Mouse (Mus musculus) limb, embryonic 14.5 days (tissue): ENCODE data around the gene Fam3a. TPM values are rescaled to one million over a fixed set of nuclear protein-coding genes. Genes with fewer than 3 reads are reported as not detected.

ENCODE experiments used
- ATAC-seq: fragments of 200-750 bp; cut with Nextera tagmentation; 2 replicates; pipeline ENCODE4 v1.8.0; 2017; ENCODE audit warnings: low read depth, moderate number of reproducible peaks, moderate TSS enrichment; ENCODE audit not compliant: low FRiP score
- DNase-seq: peaks from one replicate; pipeline ENCODE4 v3.0.0-alpha.2; 2015; ENCODE audit warnings: low spot score
- H3K27ac ChIP-seq: fragments of 300-500 bp; sonication (generic); replicated peaks from 2 replicates; pipeline ENCODE4 v1.5.1; 2014; ENCODE audit warnings: low read depth, mild to moderate bottlenecking, low read length, moderate library complexity, mixed read lengths
- H3K27me3 ChIP-seq: fragments of 300-500 bp; sonication (generic); 2 replicates; pipeline ENCODE4 v1.6.1; 2014; ENCODE audit warnings: low read length, mixed read lengths; ENCODE audit not compliant: control insufficient read depth, insufficient read depth
- H3K36me3 ChIP-seq: fragments of 300-500 bp; sonication (generic); 2 replicates; pipeline ENCODE4 v1.6.1; 2014; ENCODE audit warnings: mild to moderate bottlenecking, low read length, moderate library complexity, mixed read lengths; ENCODE audit not compliant: control insufficient read depth, insufficient read depth
- H3K4me1 ChIP-seq: fragments of 300-500 bp; sonication (generic); 2 replicates; pipeline ENCODE4 v1.6.1; 2014; ENCODE audit warnings: antibody characterized with exemption, low read length, mixed read lengths; ENCODE audit not compliant: control insufficient read depth, insufficient read depth
- H3K4me2 ChIP-seq: fragments of 300-500 bp; sonication (generic); replicated peaks from 2 replicates; pipeline ENCODE4 v1.6.1; 2014; ENCODE audit warnings: low read depth, mild to moderate bottlenecking, low read length, moderate library complexity; ENCODE audit not compliant: severe bottlenecking
- H3K4me3 ChIP-seq: fragments of 300-500 bp; sonication (generic); replicated peaks from 2 replicates; pipeline ENCODE4 v1.5.1; 2014; ENCODE audit warnings: low read length
- H3K9ac ChIP-seq: fragments of 300-500 bp; sonication (generic); 2 replicates; pipeline ENCODE4 v1.6.1; 2014; ENCODE audit warnings: mild to moderate bottlenecking, low read depth, low read length, moderate library complexity; ENCODE audit not compliant: severe bottlenecking
- H3K9me3 ChIP-seq: fragments of 300-500 bp; sonication (generic); 2 replicates; pipeline ENCODE4 v1.6.1; 2016; ENCODE audit warnings: low read length; ENCODE audit not compliant: control insufficient read depth
- POLR2A ChIP-seq: fragments of 200-500 bp; IDR thresholded peaks from 2 replicates; pipeline ENCODE4 v1.8.0; 2012; ENCODE audit warnings: inconsistent platforms, mild to moderate bottlenecking, moderate library complexity, borderline replicate concordance; ENCODE audit not compliant: insufficient read depth, insufficient read length; ENCODE audit errors: extremely low read depth
- WGBS: fragments of 180-500 bp; shearing (Covaris S2); extraction: QIAGEN DNeasy Blood & Tissue Kit; methylation state at CpG from one replicate; pipeline ENCODE4 v1.1.7; 2014; 5-methylcytosine and 5-hydroxymethylcytosine counted together
- polyA plus RNA-seq, 2 experiments: library from polyadenylated mRNA; depleted of rRNA in 1 of 2; stranded (reverse) in 1 of 2; unstranded in 1 of 2; fragments of >200 nt; fragmentation: Nextera tagmentation in 1 of 2; extraction: Ambion mirVana in 1 of 2; gene quantifications; 2 replicates each; pipeline versions ENCODE4 v1.2.1 to v1.2.3; 2012 to 2014

Fam3a gene
- polyA plus RNA-seq, 2 experiments: 39.3 to 50.6 TPM

DNA sequence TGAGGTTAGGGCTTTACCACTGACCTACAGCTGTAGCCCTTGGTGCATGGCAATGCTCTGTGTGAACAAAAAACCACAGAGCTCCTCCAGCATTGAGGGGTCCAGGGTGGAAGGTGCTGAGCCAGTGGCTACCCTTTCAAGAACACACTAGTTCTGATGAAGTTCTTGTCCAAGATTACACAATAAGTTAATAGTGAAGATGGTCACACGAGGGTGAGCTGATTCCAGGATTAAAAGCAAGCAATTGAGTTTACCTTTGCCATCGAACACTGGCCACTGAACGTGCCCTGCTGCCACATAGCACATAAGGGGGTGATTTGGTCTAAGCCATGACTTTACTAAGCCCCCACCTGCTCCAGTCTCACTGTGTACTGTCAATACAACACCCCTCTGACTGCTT, 34.0 kb upstream of the Fam3a start:
- H3K36me3 ChIP-seq: no peaks in the 10 kb centered on the region
- H3K4me3 ChIP-seq: no peak overlapping the region
- 83% methylated on average over 3 of the region's 3 CpGs for WGBS
- no peak for TF ChIP-seq POLR2A
- H3K27me3 ChIP-seq: no peaks in the 10 kb centered on the region
- no peak overlapping the region for H3K9ac ChIP-seq
- no peak overlapping the region for H3K4me2 ChIP-seq
- no peaks in the 10 kb centered on the region for H3K9me3 ChIP-seq
- no peak overlapping the region for H3K27ac ChIP-seq
- DNase-seq (no peak), ATAC-seq (no peak)
- H3K4me1 ChIP-seq: no peaks in the 10 kb centered on the region

GRCm38 (mm10) chrX:74426256-74426655, 33.2 kb upstream of the Fam3a start:
- DNase-seq: no peak
- Histone ChIP-seq H3K9ac (no peak overlapping the region), H3K36me3 (no peaks in the 10 kb centered on the region), H3K4me3 (no peak overlapping the region), H3K4me2 (no peak overlapping the region), H3K9me3 (no peaks in the 10 kb centered on the region), H3K27me3 (no peaks in the 10 kb centered on the region), H3K27ac (no peak overlapping the region), H3K4me1 (no peaks in the 10 kb centered on the region)
- TF ChIP-seq POLR2A: no peak
- 58% methylated on average over 1 of the region's 1 CpGs for WGBS
- no peak for ATAC-seq

- Histone ChIP-seq H3K4me3 (no peak overlapping the region), H3K4me1 (no peaks in the 10 kb centered on the region), H3K9me3 (no peaks in the 10 kb centered on the region), H3K27ac (no peak overlapping the region), H3K9ac (no peak overlapping the region), H3K4me2 (no peak overlapping the region), H3K27me3 (no peaks in the 10 kb centered on the region), H3K36me3 (no peaks in the 10 kb centered on the region)
- DNase-seq (no peak), ATAC-seq (no peak)
- WGBS: 92% methylated on average over 4 of the region's 4 CpGs
- no peak for TF ChIP-seq POLR2A
These were observed 32.1 kb upstream of the Fam3a start for GRCm38 (mm10) chrX:74425195-74425594.

GRCm38 (mm10) chrX:74424443-74424842, 31.4 kb upstream of the Fam3a start:
- ATAC-seq (no peak), DNase-seq (no peak)
- no peaks in the 10 kb centered on the region for H3K36me3 ChIP-seq
- no peaks in the 10 kb centered on the region for H3K4me1 ChIP-seq
- H3K9ac ChIP-seq: no peak overlapping the region
- no peak for TF ChIP-seq POLR2A
- H3K27ac ChIP-seq: no peak overlapping the region
- no peak overlapping the region for H3K4me3 ChIP-seq
- H3K9me3 ChIP-seq: no peaks in the 10 kb centered on the region
- no peaks in the 10 kb centered on the region for H3K27me3 ChIP-seq
- H3K4me2 ChIP-seq: no peak overlapping the region

DNA sequence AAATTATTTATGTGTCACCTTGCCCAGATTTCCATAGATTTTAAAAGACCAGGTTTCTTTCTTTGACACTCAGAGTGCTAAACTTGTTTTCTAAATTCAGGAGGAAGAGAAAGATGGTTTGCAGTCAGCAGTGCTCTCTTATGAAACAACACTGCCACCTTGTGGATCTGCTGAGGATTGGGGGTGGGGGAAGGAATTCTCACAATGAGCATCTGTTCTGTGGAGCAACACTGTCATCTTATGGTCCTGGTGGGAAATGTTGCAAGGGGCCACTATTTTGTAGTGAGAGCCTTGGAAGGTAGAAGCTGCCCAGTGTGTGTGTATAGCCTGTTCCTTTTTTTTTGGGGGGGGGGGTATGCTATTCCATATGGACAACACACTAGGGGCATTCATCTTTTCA, 20.3 kb upstream of the Fam3a start:
- Histone ChIP-seq H3K4me1 (no peaks in the 10 kb centered on the region), H3K9me3 (no peaks in the 10 kb centered on the region), H3K27ac (no peak overlapping the region), H3K27me3 (no peaks in the 10 kb centered on the region), H3K4me3 (no peak overlapping the region), H3K9ac (no peak overlapping the region), H3K36me3 (0 out of 2 replicates have a peak, but pooled peaks cover 2% of the 10 kb centered on the region), H3K4me2 (no peak overlapping the region)
- ATAC-seq (peak; percentile 80), DNase-seq (peak; percentile 68)
- TF ChIP-seq POLR2A: no peak

- H3K9ac ChIP-seq: no peak overlapping the region
- no peak overlapping the region for H3K4me3 ChIP-seq
- H3K27ac ChIP-seq: no peak overlapping the region
- 56% methylated on average over 2 of the region's 2 CpGs for WGBS
- TF ChIP-seq POLR2A: no peak
- DNase-seq (no peak), ATAC-seq (no peak)
- H3K4me2 ChIP-seq: no peak overlapping the region
- no peaks in the 10 kb centered on the region for H3K4me1 ChIP-seq
- no peaks in the 10 kb centered on the region for H3K9me3 ChIP-seq
- 0 out of 2 replicates have a peak, but pooled peaks cover 2% of the 10 kb centered on the region for H3K36me3 ChIP-seq
- no peaks in the 10 kb centered on the region for H3K27me3 ChIP-seq
These were observed 15.3 kb upstream of the Fam3a start for GRCm38 (mm10) chrX:74408340-74408739.
